Mouse (Mus musculus): Measurements from ENCODE around the gene Fis1.
A peak's percentile ranks its signal among the peaks of the same experiment; 100 is the strongest.
"Not testable (repeated sequence)": the region's sequence is repeated elsewhere in the genome, so short reads cannot be mapped to it uniquely, and the experiment has no call there.

Fis1 gene

GRCm38 (mm10) chr5:136953015-136953414 is at the start of gene Fis1:
Gene Fis1, plus strand, starts transcription at chr5:136953275.
- peak; percentile 95 for DNase-seq (ENCODE audit: low read depth)

DNA sequence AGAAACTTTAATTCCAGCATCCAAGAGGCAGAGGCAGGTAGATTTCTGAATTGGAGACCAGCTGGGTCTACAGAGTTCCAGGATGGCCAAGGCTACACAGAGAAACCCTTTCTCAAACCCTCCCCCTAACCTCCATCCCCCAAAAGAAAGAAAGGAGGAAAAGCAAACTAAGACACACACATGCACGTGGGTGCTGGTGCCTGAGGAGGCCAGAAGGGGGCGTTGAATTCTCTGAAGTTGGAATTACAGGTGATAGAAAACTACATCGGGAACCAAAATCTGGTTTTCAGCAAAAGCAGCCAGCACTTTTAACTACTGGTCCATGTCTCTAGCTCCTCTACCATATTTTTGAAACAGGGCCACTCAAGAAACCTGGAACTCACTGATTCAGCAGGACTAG is 48.5 kb upstream of the Fis1 start:
- no peak for DNase-seq (ENCODE audit: low read depth)

GRCm38 (mm10) chr5:136905630-136906029 is 47.4 kb upstream of the Fis1 start:
- DNase-seq (ENCODE audit: low read depth) = peak; percentile 36

DNA sequence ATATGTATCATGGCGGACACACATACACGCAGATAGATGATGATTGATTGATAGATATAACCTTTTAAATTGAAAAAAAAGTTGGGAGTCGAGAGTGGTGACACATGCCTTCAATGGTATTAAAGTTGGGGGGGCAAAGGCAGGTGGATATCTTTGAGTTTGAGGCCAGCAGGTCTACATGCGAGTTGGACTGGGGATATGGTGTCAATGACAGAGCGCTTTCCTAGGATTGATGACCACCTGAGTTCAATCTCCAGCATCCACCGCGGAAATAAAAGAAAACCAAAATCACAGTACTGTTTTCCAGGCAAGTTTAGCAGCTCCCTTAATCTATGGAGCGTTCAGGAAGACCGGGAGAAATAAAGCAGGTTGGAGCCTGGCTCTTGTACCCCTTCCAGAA is 45.5 kb upstream of the Fis1 start:
- no peak for DNase-seq (ENCODE audit: low read depth)

DNA sequence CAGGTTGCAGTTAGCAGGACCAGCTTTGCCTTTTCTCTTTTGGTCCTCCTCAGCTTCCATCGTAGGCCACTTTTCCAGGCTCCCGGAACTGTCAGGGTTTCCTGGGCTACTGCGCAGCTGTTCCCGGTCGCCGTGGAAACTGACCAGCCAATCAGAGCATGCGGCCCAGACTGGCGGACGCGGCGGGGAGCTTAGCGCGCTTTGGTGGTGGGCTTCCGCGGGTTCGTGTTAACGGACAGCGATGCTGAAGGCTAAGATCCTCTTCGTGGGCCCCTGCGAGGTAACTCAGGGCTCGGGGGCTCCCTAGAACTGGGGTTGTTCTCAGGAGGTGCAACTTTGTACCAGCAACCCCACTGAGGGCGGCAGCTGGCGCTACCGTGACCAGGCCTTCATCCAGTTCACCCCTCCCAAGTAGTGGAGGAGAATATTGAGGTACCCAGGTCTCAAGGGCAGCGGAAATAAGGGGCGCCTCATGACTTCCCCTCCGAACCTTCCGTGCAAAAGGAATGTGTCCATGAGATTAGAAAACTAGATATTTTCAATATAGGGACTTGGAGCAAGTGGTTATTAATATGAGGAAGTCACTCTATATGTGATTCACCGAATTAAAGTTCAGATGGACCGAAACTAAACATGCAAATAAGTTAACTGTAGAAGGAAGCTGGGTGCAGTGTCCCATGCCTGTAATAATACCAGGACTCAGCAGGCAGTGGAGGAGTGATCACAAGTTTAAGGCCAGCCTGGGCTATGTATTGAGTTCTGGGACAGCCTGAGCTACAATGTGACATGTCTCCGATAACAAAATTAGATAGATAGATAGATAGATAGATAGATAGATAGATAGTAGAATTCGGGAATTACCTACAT is 44.9 kb upstream of the Fis1 start, which contains the start of gene Ift22:
Gene Ift22, plus strand, starts transcription at position 160 of the 867 bp plus-strand sequence.
- peak; percentile 58 for DNase-seq (ENCODE audit: low read depth)

DNA sequence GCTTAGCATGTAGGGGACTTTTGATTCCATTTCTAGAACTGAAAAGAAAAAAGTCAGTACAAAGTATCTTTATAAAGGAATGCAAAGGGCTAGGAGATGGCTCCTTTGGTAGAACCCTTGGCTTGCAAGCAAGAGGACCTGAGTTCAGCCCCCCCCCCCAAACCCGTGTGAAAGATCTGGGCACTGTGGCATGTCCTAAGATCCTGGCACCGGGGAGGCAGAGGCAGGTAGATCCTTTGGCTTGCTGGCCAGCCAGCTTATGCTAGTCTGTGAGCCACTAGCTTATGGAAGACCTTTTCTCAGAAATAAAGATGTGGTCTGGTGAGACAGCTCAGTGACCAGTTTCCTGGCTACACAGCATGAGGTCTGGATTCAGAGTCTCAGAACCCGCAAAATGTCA is 38.9 kb upstream of the Fis1 start:
- DNase-seq (ENCODE audit: low read depth) = no peak

GRCm38 (mm10) chr5:136917613-136918242 is 35.3 kb upstream of the Fis1 start:
- DNase-seq (ENCODE audit: low read depth) = no peak

GRCm38 (mm10) chr5:136918655-136919472 is 34.2 kb upstream of the Fis1 start:
- peak; percentile 76 for DNase-seq (ENCODE audit: low read depth)

DNA sequence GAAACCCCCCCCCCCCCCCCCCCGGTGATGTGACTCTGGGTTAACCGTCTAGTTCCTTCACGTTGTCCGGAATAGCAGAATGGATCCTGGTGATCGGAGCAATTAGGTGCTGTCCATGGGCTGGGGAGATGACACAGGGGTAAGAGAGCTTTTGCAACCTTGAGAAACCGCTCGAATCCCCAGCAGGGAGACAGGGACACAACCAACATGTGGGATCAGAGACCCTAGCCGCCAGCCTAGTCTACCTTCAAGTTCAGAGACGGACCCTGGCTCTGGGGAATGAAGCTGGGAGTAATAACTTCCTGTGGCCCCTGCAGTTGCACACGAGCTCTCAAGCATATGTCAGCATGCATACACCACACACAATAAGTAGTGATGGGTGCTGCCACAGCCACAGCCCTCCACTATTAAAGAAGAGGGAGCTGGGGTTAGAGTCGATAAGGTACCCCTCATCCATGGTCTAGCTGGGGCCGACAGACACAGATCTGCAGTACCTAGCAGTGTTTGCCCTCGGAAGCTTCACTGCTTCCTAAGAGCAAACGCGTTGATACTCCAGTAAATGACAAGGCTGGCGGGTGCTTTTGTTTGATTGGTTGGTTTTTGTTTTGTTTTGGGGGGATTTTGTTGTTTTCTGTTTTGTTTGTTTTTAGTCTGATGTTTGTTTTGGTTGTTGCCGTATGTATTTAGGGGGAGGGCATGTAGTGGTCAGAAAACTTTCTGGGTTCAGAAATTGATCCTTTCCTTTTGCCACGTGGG is 33.4 kb upstream of the Fis1 start:
- no peak for DNase-seq (ENCODE audit: low read depth)

DNA sequence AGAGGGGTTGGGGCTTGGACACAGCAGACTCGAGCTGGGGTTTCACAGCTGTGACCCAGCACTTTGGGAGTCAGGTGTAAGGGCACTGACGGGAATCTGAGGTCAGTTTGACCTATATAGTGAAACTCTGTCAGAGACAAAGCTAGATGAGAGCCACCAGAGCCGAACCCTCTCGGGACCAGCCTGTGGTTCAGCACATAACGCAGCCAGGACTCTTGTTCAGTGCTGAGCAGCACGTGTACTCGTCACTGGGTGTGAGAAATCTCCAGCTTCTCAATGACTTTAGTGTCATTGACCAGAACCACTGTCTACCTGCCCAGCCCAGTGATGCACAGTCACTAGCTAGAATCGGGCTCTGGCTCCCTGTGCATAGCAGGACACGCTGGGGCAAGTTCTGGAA is 30.2 kb upstream of the Fis1 start:
- no peak for DNase-seq (ENCODE audit: low read depth)

DNA sequence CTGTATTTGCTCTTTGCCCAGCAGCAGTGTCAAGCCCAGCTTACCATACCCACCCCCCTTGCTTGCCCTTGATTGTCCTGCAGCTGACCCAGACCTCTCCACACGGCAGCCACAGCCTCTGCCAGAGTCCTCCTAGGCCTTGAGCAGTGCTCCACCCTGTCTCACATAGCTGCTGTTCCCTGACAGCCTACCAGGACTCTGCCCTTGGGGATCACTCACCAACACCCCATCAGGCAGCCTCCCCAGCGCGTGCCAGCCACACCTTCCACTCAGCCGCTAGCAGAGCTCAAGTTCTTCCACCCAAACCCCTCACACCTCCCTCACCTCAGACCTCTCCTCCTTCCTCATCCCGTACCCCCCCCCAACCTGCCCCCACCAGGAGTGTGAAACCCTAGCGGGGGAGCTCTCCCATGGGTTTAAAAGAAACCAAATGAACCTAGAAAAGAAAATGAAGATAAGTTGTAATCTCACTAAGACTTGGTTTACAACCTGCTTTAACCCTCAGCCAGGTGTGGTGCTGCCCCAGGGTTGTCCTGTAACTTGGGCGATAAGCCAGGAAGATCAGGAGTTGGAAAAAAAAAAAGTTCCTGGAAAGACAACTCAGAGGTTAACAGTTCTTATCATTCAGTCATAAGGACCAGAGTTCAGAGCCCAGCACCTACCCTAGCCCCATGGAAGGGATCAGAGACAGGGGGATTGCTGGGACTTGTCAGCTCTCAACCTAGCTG is 29.2 kb upstream of the Fis1 start:
- no peak for DNase-seq (ENCODE audit: low read depth)

GRCm38 (mm10) chr5:136929073-136929472 is 24.0 kb upstream of the Fis1 start:
- DNase-seq (ENCODE audit: low read depth) = peak; percentile 73

DNA sequence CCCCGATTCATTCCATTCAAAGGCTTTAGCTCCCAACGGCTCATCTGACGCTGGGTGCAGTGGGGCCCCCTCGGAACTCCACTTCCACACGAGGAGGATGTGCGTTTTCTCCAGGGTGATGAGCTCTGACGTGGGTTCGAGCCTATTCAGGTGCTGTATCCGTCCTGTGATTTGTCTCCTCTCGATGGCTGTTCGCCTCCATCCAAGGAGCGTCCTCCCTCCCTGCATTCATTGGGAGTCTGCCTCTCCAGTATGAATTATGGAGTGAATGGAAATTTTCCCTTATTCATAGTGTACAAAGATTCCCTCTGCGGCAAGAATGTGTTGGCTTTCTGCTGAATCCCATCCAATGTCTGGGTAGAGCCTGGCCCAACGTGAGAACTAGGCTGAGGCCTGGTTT is 21.2 kb upstream of the Fis1 start:
- no peak for DNase-seq (ENCODE audit: low read depth)

DNA sequence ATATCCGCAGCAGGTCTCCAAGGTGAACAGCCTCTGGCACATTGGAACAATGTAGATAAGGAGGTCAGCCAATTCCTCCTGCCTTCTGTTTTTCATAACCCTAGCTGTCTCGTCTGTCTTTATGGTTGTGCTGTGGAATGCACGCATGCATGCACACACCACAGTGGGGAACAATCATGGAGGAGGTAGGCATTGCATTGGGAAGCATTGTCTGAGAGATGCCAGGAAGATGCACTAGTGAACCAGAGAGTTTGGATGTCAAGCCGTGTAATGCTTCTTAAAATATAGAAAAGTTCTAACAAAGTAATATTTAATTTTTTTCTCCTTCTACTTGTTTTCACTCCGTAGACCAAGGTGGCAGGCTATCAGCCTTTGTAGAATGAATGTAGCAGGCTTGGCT is 20.1 kb upstream of the Fis1 start:
- DNase-seq (ENCODE audit: low read depth) = no peak

DNA sequence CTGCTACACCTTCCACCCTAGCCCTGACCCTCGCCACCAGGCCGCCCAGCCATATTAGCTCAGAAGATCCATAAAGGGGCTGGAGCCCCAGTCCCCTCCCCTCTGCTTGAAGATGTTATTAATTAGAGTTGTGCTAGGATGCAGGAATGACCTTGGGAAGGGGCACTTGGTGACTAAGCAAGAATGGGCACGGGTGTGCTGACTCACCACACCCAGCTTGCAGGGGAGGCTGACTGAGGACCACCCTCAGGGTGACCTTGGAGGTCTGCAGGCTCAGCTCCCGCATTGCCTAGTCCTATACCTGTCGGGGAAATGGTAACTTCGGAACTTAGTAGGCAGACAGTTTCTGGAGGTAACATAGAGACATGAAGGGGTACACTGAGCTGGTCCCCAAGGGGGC is 19.1 kb upstream of the Fis1 start:
- no peak for DNase-seq (ENCODE audit: low read depth)

DNA sequence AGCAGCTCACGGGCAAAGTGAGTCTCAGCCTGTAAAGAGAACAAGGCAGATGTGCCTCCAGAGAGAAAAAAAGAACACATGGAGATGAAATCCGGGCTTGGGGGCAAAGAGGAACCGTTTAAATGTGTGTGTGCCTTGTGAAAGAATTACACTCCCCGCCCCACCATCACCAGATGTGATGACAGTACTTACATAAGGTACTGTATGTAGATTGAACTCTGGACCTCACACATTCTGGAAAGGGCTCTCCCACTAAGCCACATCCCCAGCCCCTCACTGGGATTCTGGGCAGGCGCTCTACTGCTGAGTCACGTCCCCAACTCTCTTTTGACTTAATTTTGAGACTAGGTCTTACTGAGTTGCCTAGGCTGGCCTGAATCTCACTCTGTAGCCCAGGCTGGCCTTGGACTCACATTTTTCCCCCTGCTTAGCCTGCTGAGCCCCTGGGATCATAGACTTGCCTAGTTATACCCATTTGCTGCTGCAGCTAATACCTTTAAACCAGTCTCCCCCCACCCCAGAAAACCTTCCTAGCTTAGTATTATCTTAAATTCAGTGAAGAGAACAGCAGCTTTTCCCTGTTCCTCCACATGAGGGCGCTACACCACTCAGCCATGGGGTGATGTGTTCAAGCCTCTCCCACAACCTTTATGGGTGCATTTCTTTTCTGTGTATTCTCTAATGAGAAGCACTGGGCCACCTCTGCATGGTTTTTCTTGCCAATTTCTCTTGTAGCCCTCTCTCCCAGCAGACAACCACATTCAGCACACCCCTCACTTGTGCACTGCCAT is 17.0 kb upstream of the Fis1 start:
- peak; percentile 28 for DNase-seq (ENCODE audit: low read depth)

- DNase-seq (ENCODE audit: low read depth) = no peak
Measured at GRCm38 (mm10) chr5:136936750-136937149, 16.3 kb upstream of the Fis1 start.

GRCm38 (mm10) chr5:136937621-136938020 is 15.5 kb upstream of the Fis1 start:
- DNase-seq (ENCODE audit: low read depth) = no peak

DNA sequence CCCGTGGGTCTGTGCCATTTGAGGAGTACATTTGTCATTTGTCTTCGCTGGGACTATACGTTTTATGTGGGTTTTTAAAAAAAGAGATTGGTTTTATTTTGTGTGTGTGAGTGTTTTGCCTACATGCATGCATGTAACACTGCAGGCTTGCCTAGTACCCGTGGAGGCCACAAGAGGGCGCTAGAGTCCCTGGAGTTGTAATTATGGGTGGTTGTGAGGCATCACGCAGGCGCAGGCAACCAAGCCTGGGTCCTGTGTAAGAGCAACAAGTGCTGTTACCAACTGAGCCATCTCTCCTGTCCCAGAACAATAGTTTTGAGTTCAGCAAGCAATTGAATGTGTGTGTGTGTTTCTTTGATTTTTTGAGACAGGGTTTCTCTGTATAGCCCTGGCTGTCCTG is 13.8 kb upstream of the Fis1 start:
- no peak for DNase-seq (ENCODE audit: low read depth)

DNA sequence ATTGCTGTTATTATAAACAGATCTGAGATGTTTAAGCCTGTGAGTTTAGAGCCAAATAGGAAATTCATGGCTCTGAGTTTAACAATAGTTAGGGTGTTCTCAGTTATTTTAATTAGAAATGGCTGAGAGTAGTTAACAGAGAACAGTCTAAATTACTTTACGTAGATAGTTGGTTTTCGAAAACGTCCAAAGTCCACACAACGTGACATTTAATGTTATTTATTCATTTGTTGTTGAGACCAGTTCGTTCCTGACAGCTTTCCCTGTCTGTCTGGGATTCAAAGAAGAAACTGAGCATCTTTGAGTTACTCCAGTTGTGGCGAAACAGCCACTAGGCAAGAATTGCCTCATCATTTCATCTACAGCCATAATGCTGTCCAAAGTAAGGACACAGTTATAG is 13.0 kb upstream of the Fis1 start:
- not testable (repeated sequence) for DNase-seq (ENCODE audit: low read depth)
